Mouse (Mus musculus) fibroblast of lung, adult 2 months (primary cell): Measurements from ENCODE around the gene Rap1gds1.

Experiments used
- DNase-seq: peaks from one replicate; pipeline ENCODE4 v3.0.0-alpha.2; 2011; ENCODE audit warnings: low read depth

Gene Rap1gds1

GRCm38 (mm10) chr3:139048701-139049622, 26.0 kb downstream of the Rap1gds1 start:
- no peak for DNase-seq

GRCm38 (mm10) chr3:139042433-139042854, 32.6 kb downstream of the Rap1gds1 start:
- no peak for DNase-seq

DNA sequence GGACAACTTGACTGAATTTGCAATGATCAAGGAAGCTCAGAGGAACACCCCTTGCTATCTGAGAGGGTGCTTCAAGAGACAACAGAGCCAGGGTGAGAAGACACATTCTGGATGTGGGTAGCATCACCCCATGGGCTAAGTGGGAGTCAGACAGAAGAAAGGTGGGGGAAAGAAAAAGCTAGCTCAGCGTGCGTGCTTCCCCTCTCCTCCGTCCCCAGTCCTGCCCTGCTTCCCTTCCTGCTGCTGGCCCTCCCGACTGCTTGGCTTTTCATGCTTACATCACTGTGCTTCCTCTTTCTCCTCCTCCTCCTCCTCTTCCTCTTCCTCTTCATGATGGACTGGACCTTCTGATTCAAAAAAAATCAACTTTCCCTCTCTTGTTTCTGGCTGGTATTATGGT, 33.1 kb downstream of the Rap1gds1 start:
- DNase-seq = no peak

DNA sequence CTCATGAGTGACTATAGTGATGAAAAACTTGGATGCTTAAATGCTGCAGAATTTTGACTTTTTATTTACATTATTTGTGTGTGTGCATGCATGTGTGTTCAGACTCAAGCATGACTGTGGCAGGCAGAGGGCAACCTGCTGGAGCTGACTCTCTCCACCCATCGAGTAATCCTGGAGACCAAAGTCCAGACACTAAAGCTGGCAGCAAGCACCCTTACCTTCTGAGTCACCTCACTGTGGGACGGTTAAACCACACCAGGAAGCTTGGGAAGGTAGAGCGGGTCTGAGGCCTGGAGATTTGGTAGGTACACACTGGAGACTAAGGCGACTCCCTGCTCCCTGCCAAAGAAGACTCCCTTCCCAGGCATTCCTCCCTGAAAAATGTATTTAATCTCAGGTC, 38.0 kb downstream of the Rap1gds1 start:
- no peak for DNase-seq

GRCm38 (mm10) chr3:139033179-139033578, 41.8 kb downstream of the Rap1gds1 start:
- DNase-seq = no peak

- DNase-seq = no peak
These were observed 44.3 kb downstream of the Rap1gds1 start for GRCm38 (mm10) chr3:139030644-139031227.

- no peak for DNase-seq
These were observed 49.9 kb downstream of the Rap1gds1 start for GRCm38 (mm10) chr3:139025077-139025476.

DNA sequence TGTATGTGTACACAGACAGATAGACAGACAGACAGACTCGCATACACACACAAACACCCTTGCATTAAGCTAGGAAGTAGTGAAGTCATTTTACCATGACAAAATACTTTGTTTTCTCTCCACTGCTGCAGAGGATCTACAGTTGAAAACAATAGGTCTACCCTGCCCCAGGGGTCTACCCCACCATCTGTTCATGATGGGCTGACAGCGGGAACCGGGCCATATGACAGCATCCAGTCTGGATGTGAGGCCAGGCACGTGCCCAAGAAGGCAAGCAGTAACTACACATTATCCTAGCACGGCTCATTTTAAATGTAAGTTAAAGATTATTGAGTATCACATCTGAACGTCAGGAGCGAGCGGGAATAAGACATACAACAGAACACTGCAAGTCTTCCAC, 51.4 kb downstream of the Rap1gds1 start:
- DNase-seq = no peak

DNA sequence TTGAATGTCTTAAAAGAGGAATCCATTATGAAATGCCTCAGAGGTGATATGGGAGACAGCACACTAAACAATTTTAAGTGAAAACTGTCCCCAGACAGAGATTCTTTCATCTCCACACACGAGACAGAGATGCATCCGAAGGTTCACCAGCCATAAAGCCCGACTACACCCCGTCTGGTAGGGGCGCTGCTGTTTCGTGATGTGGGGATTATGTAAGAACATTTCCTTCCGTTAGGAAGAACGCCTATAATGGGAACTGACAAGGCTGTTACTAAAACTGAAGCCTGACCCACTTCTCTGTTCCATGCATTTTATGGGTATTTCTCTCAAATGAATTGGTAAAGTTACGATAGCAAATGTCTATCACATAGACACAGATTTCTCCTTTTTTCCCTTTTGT, 62.6 kb downstream of the Rap1gds1 start:
- no peak for DNase-seq

- DNase-seq = no peak
These were observed 69.3 kb downstream of the Rap1gds1 start for GRCm38 (mm10) chr3:139005669-139006068.

GRCm38 (mm10) chr3:139002774-139003173, 72.2 kb downstream of the Rap1gds1 start:
- no peak for DNase-seq

DNA sequence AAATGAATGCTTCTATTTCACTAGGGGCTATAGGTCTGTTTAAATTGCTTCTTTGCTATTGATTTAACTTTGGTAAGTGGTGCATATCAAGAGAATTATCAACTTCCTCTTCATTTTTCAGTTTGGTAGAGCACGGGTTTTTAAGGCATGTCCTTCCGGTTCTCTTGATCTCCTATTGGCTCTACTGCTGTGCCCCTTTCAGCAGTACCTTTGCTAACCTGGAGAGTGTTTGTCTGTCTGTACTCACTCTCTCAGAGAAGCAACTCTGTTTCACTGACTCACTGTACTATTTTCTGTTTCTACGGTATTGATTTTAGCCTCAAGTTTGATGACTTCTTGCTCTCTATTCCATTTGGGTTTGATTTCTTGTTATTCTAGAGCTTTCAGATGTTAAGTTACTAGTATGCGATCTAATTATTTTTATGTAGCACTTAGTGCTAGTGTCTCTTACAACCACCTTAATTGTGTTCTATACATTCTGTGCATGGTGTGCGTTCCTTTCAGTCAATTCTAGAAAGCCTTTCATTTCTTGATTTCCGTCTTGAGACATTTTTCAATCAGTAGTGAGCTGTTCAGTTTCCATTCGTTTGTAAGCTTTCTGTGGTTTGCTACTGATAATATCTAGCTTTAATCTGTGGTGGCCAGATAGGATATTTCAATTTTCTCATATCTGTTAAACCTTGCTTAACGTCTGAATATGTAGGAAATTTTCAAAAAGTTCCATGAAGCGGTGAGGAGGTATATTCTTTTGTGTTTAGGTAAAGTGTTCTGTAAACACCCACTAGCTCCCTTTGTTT, 74.7 kb downstream of the Rap1gds1 start:
- DNase-seq = no peak

- no peak for DNase-seq
These were observed 81.5 kb downstream of the Rap1gds1 start for GRCm38 (mm10) chr3:138993473-138993872.

DNA sequence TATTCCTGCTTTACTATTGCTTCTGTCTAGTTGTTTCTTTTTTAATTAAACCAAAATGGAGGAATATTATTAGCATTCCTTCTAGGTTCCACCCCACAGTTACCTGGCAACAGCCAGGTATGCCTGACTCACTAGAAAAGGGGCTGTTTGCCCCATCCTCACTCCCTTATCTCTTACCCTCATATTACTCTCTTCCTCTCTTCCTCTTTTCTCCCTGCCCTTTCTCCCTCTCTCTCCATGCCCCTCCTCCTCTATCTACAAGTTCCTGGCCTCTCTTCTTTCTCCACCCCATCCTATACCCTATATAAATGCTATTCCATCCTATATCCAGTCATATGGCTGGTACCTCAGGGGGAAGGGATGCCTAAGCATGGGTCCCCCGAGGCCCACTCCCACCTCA, 83.6 kb downstream of the Rap1gds1 start:
- DNase-seq = no peak

DNA sequence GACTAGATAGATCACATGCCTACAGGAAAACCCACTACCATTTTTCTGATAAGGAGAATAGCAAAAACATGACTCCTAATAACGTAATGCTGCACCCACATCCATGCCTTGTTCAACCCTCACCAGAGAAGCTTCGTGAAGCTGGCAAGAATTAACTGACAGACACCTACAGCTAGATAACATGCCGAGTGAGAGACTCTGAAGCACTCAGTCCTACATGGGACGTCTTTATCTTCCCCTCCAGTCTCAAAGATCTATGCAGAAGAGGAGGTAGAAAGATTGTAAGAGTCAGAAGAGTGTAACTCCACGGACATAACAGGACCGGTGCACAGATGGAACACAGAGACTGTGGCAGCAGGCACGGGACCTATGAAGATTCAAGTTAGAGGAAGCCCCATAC, 85.9 kb downstream of the Rap1gds1 start:
- no peak for DNase-seq

- DNase-seq = no peak
These were observed 87.0 kb downstream of the Rap1gds1 start for GRCm38 (mm10) chr3:138988004-138988403.

DNA sequence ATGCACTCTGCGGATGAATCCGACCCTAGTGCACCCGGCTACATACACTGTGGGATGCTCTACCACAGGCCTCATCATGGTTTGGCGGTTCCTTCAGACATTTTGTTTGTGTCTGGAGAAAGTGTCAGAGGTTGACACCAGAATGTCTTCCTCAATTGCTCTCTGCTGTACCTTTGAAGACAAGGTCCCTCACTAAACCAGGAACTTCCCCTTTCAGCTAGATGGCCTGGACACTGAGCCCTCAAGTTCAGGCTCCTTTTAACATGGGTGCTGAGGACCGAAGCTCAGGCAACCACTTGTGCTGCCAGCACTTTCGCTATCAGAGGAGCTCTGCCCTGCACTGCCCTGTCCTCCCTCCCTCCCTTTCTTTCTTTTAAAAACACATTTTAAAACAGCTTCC, 92.8 kb downstream of the Rap1gds1 start:
- DNase-seq = no peak

DNA sequence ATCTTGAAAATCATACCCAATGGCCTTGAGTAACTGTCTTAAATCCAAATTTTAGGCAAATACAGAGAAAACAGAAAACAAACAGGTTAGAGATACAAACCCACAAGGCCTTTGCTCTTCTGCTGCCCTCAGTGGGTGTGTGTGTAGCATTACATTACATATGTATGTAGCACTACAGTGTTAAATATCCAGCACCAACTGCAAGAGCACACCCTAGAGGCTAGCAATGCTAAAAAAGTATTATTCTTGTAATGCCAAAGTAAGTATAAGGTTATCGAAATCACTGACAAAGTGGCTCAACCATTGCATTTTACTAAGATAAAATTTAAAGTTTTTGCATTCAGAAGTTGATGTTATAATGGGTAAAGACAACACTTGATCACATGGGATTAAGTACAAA, 97.6 kb downstream of the Rap1gds1 start:
- DNase-seq = no peak

DNA sequence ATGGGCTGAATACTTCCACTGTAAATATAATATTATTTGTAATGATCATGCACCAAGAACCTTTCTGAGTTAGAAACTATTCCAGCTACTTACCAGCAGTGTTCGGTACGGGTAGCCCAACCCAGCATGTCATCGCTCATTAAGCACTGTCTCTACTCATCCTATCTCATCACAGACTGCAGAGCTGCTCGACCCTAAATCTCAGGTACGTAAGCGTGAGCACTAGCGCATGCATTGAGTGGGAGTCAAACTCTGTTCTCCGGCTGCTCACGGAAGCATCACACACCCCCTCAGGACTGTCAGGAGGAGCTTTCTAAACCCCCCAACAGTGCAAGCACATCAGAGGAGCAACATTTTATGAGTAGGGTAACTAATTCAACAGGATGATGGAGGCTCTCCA, 107.4 kb downstream of the Rap1gds1 start:
- no peak for DNase-seq

DNA sequence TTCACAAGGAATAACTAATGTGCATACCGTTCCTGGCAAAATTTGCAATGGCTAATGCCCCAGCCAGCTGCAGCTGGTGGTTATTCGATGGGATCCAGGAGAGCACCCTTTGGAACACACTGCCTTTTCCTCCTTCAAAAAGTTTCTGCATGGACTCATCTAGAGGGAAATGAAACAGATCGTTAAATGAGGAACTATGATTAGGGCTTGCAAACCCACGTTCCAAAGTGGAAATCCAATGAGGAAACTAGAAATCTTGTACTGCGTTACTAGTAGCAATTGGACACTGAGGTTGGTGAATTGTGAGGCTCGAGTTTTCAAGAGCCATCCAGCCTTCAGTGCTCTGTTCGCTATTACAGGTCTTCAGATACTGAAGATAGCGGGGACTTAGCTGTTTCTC, 116.5 kb downstream of the Rap1gds1 start:
- no peak for DNase-seq

DNA sequence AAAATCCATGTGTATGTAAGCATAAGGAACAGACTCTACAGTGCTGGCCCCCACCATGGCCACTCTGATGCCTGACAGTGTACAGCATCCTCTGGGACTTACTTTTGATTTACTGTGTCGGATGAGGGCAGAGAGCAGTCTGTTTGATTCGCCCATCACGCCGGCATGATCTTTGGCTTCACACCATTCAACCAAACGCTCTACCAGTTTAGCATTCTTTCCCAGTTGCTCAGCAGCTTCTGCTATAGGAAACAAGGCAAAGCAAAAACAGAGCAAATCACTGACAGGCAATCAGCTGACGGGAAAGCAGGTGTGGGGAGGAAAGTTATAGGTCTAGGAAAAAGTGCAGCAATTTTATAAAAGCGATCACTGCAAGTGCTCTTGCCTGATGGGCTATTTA, 119.8 kb downstream of the Rap1gds1 start:
- no peak for DNase-seq

DNA sequence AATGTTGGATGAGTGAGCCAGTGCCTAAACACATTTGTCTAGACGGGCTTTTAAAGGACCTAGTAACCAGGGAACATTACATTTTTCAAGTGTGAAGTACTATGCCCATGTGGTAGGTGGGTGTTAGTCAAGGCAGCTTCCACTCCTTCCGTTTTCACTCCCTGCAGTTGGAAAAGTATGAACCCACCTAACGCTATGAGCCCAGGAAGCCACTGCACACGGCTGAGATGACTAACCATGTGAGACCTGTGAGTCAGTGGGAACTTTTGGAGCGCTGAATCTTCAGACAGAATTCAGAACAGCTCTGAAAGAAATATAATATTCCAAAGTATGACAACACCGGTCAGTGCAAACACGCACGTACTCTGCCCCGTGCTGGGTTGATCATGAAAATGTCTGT, 125.9 kb downstream of the Rap1gds1 start:
- DNase-seq = no peak

DNA sequence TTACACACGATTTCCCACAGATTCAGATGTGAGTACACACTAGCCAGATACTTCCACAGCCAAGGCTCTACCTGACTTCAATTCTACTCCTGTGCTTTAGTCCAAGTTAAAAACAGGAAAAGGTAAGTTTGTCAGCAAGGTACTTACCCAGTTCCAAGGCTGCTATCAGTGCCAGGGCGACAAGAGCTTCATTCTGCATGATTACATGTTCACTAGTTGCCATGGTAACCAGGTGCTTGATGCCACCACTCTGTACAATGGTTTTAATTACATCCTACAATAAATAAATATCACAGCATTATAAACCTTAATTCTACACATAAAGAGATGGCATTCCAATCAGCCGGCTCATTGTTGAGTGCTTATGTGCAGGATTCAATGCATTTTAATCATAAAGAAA, 129.5 kb downstream of the Rap1gds1 start:
- DNase-seq = no peak
